13 mouse cellular contexts compared by ENCODE assay signal in genomic region chr1:43477954-43478353, GRCm38 (mm10).
"Had no signal": no experiment of that assay in that cellular context is flagged by ENCODE, and none has a peak within 500 bp of the region (broad histone marks: within the 10 kb centered on the region; RNA-seq: fewer than 3 reads in every experiment).

No protein-coding gene starts in this region.

- DNase-seq: kidney, postnatal 25 days; lung, adult 18-20 months; retina, postnatal 1 day; right cerebral cortex, postnatal 4 days; spleen, adult 18-20 months; thymus, adult 18-20 months; thymus, postnatal 14 days had no signal

- H3K4me2 ChIP-seq: limb, embryonic 12.5 days; midbrain, embryonic 15.5 days; neural tube, embryonic 13.5 days had no signal

- H3K4me3 ChIP-seq: layer of hippocampus, adult 2 months; limb, embryonic 12.5 days; midbrain, embryonic 10.5 days; midbrain, embryonic 15.5 days; neural tube, embryonic 13.5 days had no signal

- ATAC-seq: midbrain, embryonic 15.5 days had no signal

- H3K27me3 ChIP-seq: limb, embryonic 12.5 days; midbrain, embryonic 15.5 days; neural tube, embryonic 13.5 days had no signal

- H3K9me3 ChIP-seq: limb, embryonic 12.5 days; midbrain, embryonic 10.5 days; midbrain, embryonic 15.5 days; neural tube, embryonic 13.5 days had no signal

- H3K36me3 ChIP-seq: limb, embryonic 12.5 days; midbrain, embryonic 15.5 days; neural tube, embryonic 13.5 days had no signal

- H3K27ac ChIP-seq: layer of hippocampus, adult 2 months; limb, embryonic 12.5 days; liver, embryonic 14.5 days; midbrain, embryonic 10.5 days; midbrain, embryonic 15.5 days; neural tube, embryonic 13.5 days had no signal

- H3K9ac ChIP-seq: limb, embryonic 12.5 days; liver, embryonic 14.5 days; midbrain, embryonic 15.5 days; neural tube, embryonic 13.5 days had no signal
